Mouse (Mus musculus) telencephalon, adult 2 months (tissue): ENCODE results near the gene Gbp2b.
"Not testable (repeated sequence)": the region's sequence is repeated elsewhere in the genome, so short reads cannot be mapped to it uniquely, and the experiment has no call there.

Source experiments
- DNase-seq: peaks from one replicate; pipeline ENCODE4 v3.0.0-alpha.2; 2011; ENCODE audit warnings: low read depth, low spot score

Gbp2b gene

DNA sequence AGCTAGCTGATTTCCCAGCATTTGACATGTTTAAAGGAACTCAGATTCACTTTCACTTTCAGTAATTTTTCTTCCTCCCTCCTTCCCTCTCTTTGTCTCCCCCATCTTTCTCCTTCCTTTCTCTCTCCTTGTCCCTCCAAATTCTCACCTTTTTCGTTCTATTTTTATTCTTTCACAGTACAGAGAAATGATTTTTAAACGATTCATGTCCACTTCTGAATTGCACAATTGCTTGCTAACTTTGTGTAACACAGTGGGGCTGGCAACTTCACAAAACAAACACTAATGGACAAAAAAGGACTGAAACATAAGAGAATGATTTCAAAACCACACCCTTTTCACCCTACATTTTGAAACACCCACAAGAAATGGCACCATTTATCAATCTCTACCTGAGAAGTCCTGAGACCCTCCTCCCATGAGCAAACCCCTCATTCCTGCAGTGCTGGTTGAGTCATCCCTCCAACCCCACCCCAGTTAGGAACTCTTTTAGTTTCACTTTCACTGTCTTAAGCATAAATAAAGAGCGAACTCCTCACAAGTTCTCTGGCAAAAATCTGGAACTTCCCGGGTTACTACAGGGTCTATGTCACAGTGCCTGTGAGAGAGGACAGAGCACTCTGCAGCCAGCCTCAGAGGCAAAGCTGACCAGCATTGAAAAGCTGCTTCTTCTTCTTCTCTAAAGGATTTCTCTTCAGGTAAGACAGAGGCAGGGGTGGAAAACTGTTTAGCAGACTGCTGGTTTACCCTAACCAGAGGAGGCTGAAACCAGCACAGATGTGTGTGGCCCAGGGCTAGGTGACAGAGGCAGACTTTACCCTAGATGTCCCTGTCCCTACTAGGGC, 25.7 kb downstream of the Gbp2b start, which contains the start of gene Gbp2:
TSS of gene Gbp2 (plus strand) at position 492 of the 845 bp plus-strand sequence.
- no peak for DNase-seq

DNA sequence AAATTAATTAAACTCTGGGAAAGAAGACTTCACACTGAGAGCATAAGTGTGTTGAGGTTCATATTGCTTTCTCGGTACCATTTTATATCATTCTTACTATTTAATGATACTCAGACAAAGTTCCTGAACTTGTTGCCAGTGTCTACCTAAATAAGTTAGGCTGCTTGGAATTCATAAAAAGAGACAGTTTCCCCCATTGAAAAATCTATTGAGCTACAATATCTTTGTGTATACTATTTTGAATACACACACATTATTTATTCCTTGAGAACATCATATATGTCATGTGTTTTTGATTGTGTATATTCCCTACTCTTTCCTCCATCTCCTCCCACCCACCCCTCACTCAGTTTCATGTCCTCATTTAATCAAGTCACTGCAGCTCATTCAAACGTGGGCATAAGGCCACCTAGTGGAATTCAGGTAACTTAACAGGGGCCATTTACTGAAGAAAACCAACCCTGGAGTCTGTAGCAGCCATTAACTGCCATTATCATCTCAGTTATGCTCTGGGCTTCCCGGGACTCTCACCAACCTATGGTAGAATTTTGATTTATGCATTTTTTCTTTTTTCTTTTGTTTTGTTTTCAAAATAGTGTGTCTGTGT, 26.4 kb downstream of the Gbp2b start:
- DNase-seq, result no peak

GRCm38 (mm10) chr3:142630385-142630784, 35.7 kb downstream of the Gbp2b start:
- DNase-seq, result no peak

- DNase-seq, result no peak
Observed at GRCm38 (mm10) chr3:142640201-142640600, 45.6 kb downstream of the Gbp2b start.

DNA sequence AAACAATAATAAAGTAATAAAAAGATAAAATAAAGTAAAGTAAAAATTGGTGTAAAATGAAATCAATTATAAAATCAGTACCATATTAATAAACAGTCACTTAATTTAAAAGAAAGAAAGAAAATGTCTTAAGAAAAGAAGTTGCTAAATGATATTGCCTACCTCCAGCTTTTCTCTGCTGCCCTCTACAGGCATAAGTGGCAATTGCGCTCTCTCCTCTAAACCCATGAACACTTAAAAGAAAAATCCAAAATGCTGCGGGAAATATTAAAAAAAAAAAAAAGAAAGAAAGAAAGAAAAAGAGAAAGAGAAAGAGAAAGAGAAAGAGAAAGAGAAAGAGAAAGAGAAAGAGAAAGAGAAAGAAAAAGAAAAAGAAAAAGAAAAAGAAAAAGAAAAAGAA, 51.3 kb downstream of the Gbp2b start:
- DNase-seq, result peak; percentile 24

DNA sequence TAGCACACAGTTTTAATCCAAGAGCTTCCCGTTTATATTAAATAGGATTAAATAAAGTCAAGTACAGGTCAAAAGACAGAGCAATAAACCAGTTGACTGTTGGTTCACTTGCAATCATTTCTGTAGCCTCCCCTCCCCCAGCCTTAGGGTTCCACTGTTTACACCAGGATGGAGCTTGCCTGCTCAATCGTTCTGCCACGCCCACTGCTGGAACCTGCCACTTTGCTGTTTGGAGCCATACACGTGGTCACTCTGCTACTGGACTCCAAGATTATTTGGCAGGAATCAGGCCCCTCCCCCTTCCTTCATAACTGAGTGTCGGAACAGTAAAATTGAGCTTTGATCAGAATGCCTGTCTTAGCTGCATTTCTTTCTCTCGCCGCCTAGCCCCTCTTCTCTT, 53.2 kb downstream of the Gbp2b start:
- DNase-seq, result not testable (repeated sequence)

DNA sequence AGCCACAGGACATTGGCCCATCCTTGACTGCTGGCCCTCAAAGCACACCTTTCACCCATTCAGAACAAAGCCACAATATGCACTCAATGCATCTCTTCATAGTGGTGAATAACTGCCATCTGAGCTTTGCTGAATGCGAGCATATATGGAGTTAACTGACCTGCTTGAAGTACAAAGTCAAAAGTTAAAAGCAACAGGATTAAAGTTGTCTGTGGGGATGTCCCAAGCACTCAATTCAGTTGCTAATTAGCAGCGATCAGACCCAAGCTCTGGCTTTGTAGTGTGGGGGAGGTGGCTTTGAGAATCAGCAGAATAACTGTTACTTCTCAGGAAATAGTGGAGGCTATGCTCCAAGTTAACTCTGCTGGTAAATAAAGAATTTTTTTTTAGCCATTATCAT, 55.6 kb downstream of the Gbp2b start:
- no peak for DNase-seq

DNA sequence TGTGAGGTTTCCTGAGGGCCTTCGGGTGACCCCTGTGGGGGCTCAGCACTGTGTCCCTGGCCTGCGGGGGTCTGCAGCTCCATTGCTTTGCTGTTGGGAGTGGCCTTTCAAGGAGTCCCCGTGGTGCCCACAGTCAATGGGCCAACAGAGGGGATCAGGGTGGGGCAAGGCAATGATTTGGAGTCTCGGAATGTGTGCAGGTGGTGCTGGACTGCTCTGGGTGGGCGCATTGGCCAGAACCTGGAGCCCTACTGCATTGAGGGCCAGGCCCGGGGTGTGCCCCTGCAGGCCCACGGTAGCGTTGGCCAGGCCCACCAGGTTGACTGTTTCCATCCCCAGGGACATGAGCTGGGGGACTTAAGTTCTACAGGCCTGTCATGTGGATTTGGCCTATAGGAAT, 70.1 kb downstream of the Gbp2b start:
- DNase-seq, result no peak
